Mouse (Mus musculus) forebrain, embryonic 14.5 days (tissue): ENCODE data around the gene Irf8. TPM values are rescaled to one million over a fixed set of nuclear protein-coding genes. Genes with fewer than 3 reads are reported as not detected.
A peak's percentile ranks its signal among the peaks of the same experiment; 100 is the strongest.

ENCODE experiments used
- ATAC-seq: fragments of 200-750 bp; cut with Nextera tagmentation; 2 replicates; pipeline ENCODE4 v1.8.0; 2017; ENCODE audit warnings: mild to moderate bottlenecking, moderate library complexity
- DNase-seq: peaks from one replicate; pipeline ENCODE4 v3.0.0-alpha.2; 2015; ENCODE audit warnings: low spot score
- H3K27ac ChIP-seq: fragments of 300-500 bp; sonication (generic); 2 replicates; pipeline ENCODE4 v1.5.1; 2014; ENCODE audit warnings: low read depth, mild to moderate bottlenecking, control low read depth, low read length, moderate library complexity
- H3K27me3 ChIP-seq: fragments of 300-500 bp; sonication (generic); replicated peaks from 2 replicates; pipeline ENCODE4 v1.6.1; 2014; ENCODE audit warnings: low read length, control low read depth, mixed read lengths; ENCODE audit not compliant: control insufficient read depth, insufficient read depth
- H3K36me3 ChIP-seq: fragments of 300-500 bp; sonication (generic); 2 replicates; pipeline ENCODE4 v1.6.1; 2014; ENCODE audit warnings: low read length, control low read depth; ENCODE audit not compliant: control insufficient read depth, insufficient read depth
- H3K4me1 ChIP-seq: fragments of 300-500 bp; sonication (generic); 2 replicates; pipeline ENCODE4 v1.6.1; 2014; ENCODE audit warnings: antibody characterized with exemption, low read length, control low read depth; ENCODE audit not compliant: control insufficient read depth, insufficient read depth
- H3K4me2 ChIP-seq: fragments of 300-500 bp; sonication (generic); 2 replicates; pipeline ENCODE4 v1.6.1; 2014; ENCODE audit warnings: mild to moderate bottlenecking, control low read depth, low read length
- H3K4me3 ChIP-seq: fragments of 300-500 bp; sonication (generic); 2 replicates; pipeline ENCODE4 v1.5.1; 2014; ENCODE audit warnings: low read depth, low read length, control low read depth
- H3K9ac ChIP-seq: fragments of 300-500 bp; sonication (generic); 2 replicates; pipeline ENCODE4 v1.6.1; 2014; ENCODE audit warnings: mild to moderate bottlenecking, low read length, control low read depth, moderate library complexity
- H3K9me3 ChIP-seq: fragments of 300-500 bp; sonication (generic); replicated peaks from 2 replicates; pipeline ENCODE4 v1.6.1; 2016; ENCODE audit warnings: low read length, control low read depth, mixed read lengths; ENCODE audit not compliant: control insufficient read depth
- WGBS: fragments of 180-500 bp; shearing (Covaris S2); extraction: QIAGEN DNeasy Blood & Tissue Kit; methylation state at CpG from one replicate; pipeline ENCODE4 v1.1.7; 2014; 5-methylcytosine and 5-hydroxymethylcytosine counted together
- polyA plus RNA-seq: library from polyadenylated mRNA; unstranded; fragments of >200 nt; fragmentation: Nextera tagmentation; extraction: Ambion mirVana; gene quantifications from 2 replicates; pipeline ENCODE4 v1.2.1, GENCODE M21; 2014

The Irf8 gene
- polyA plus RNA-seq = 2.0 and 4.1 TPM in 2 replicates

DNA sequence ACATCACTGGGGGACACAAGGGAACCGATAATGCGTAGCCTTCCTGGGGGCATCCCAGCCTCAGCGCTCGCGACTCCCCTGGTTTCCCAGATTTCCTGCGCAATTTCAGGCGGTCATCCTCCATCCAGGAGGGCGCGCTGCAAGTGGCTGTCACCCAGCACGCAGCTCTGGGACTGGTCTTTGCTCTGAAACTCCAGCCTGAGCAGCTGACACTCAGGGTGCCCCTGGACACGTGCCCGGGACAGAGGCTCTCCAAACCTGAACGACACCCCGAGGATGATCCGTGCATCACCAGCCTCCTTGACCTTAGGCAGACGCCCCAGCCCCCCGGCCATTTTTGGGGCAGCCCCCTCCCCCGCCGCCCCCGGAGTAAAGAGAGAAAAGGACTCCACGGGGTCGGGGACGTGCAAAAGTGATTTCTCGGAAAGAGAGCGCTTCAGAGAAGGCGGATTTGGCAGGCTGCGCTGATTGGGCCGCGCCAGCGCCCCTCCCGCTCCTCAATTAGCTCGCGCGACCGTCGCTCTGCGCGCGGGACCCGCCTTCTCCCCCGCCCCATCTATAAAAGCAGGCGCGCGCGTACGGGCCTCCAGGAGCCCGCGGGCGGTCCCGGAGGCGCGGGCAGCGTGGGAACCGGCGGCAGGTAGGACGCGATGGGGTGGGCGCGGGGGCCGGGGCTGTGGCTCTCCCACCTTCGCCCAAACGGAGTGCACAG lies at the start of gene Irf8:
Gene Irf8 (plus strand): TSS at position 589 of the 712 bp plus-strand sequence.
- peaks cover 6% of the 10 kb centered on the region for H3K4me1 ChIP-seq
- H3K4me2 ChIP-seq = peak within 1 kb of the TSS; percentile 92
- H3K4me3 ChIP-seq = peak within 1 kb of the TSS; percentile 46
- peak; percentile 95 for ATAC-seq
- no peaks in the 10 kb centered on the region for H3K9me3 ChIP-seq
- no peaks in the 10 kb centered on the region for H3K36me3 ChIP-seq
- peak within 1 kb of the TSS; percentile 61 for H3K9ac ChIP-seq
- peak; percentile 92 for DNase-seq
- no peak within 1 kb of the TSS for H3K27ac ChIP-seq
- under 1% methylated on average over 62 of the region's 62 CpGs for WGBS
- H3K27me3 ChIP-seq = peaks cover 24% of the 10 kb centered on the region

DNA sequence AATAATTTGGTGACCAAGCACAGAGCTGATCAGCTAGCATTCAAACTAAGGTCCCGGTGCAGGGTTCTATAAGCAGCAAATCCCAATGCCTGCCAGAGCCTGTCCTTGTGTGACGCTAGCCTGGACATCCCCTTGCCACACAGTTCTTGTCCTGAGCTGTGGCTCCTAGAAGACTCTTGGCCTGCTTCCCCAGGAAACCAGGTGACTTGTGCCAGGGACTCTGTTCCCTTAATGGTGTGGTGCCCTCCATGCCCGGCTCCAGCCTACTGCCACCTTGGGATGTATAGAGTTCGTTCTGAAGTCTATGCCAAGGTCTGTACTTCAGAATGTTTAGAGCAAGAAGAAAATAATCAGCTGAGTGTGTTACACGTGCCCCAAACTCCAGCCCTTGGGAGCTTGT lies 49.6 kb upstream of the Irf8 start:
- Histone ChIP-seq H3K36me3 (no peaks in the 10 kb centered on the region), H3K27ac (no peak overlapping the region), H3K9ac (no peak overlapping the region), H3K9me3 (no peaks in the 10 kb centered on the region), H3K27me3 (no peaks in the 10 kb centered on the region), H3K4me2 (no peak overlapping the region), H3K4me1 (no peaks in the 10 kb centered on the region), H3K4me3 (no peak overlapping the region)
- ATAC-seq (no peak), DNase-seq (no peak)
- 89% methylated on average over 5 of the region's 5 CpGs for WGBS

DNA sequence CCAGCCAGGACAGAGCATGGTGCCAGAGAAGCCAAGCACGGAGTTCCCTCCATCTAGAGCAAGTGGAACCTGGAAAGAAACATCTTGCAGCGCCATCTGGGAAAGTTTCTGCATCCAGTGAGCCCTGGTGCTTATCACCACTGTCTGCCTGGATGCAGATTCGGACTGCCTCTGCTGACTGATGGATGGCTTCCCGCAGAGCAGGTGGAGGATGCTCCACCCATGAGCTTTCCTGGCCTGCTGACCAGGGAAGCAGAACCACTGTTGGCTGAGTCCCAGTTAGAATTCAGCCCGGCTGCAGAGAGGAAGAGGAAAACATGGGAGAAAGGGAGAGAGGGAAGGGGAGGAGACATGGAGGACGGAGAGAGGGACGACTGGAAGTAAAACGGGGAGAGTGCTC lies 48.4 kb upstream of the Irf8 start:
- H3K9ac ChIP-seq = no peak overlapping the region
- no peak overlapping the region for H3K4me3 ChIP-seq
- WGBS = 76% methylated on average over 8 of the region's 8 CpGs
- H3K27me3 ChIP-seq = no peaks in the 10 kb centered on the region
- no peak for ATAC-seq
- H3K27ac ChIP-seq = no peak overlapping the region
- no peaks in the 10 kb centered on the region for H3K9me3 ChIP-seq
- H3K36me3 ChIP-seq = no peaks in the 10 kb centered on the region
- H3K4me2 ChIP-seq = no peak overlapping the region
- no peak for DNase-seq
- H3K4me1 ChIP-seq = no peaks in the 10 kb centered on the region

DNA sequence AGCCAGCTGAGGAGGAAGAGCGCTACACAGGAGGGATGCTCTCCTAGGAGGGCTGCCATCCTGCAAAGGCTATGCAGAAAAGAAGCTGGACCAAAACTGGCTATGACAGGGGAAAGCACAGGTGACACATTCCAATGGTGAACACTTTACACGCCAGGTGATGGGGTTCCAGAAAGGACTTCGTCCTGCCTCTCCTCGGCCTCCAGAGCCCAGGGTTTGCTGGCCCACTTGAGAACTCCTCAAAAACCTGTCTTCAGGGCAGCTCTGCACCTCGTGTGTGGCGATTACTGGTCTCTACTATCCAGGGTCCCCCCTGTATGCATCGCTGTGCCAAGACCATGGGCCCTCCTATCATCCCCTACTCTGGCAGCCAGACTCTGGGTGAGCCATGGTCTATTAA lies 47.6 kb upstream of the Irf8 start:
- Histone ChIP-seq H3K9ac (no peak overlapping the region), H3K4me3 (no peak overlapping the region), H3K27ac (no peak overlapping the region), H3K27me3 (no peaks in the 10 kb centered on the region), H3K9me3 (no peaks in the 10 kb centered on the region), H3K4me2 (no peak overlapping the region), H3K4me1 (no peaks in the 10 kb centered on the region), H3K36me3 (no peaks in the 10 kb centered on the region)
- ATAC-seq (no peak), DNase-seq (no peak)
- WGBS = 88% methylated on average over 7 of the region's 7 CpGs

DNA sequence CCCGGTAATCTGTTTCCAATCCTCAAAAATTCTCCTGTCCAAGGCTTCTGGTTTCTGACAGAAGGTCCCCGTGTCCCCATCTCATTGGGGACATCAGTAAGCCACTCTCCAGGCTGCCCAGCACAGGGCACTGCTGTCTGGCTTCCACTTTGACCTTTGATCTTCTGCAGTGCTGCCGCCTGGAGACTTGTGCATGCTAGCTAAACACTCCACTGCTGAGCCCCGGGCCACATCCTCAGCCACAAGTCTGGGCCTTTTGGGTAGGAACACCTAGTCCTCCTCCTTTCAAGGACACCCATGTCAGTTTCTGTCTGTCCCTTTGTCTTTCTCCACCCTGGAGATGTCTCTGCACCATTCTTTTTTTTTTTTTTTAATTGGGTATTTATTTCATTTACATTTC lies 43.2 kb upstream of the Irf8 start:
- Histone ChIP-seq H3K9me3 (no peaks in the 10 kb centered on the region), H3K27me3 (no peaks in the 10 kb centered on the region), H3K36me3 (no peaks in the 10 kb centered on the region), H3K4me2 (no peak overlapping the region), H3K27ac (no peak overlapping the region), H3K4me3 (no peak overlapping the region), H3K9ac (no peak overlapping the region), H3K4me1 (no peaks in the 10 kb centered on the region)
- DNase-seq (no peak), ATAC-seq (no peak)
- WGBS = 89% methylated on average over 4 of the region's 4 CpGs

DNA sequence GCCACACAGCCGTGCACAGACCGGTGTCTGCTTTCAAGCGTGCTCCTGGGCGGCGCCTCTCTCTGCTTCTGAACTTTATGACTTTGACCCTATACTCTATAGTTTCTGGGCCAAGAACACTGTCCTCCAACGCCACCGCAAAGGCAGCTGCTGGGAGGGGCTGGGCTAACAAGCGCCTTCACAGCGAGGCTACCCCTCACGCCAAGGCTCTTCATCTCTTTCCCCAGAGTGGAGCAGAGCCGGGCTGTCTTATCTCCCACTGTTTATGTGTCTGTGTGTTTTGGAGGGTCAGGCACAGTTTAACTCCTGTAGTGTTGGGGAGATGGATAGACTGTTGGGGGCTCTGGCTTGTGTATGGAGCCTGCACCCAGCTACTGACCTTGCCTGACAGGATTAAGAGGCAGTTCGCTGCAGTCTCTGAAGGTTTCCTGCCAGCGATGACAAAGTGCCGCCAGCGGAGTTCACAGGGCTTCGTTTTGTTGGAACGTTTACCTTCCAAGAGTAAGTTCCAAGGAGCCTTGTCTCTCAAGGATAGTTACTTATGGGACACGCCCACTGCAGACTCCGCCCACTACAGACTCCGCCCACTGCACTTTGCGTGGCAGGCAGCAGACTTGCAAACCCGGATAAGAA lies 42.2 kb upstream of the Irf8 start:
- Histone ChIP-seq H3K9me3 (no peaks in the 10 kb centered on the region), H3K4me1 (no peaks in the 10 kb centered on the region), H3K4me2 (no peak overlapping the region), H3K36me3 (no peaks in the 10 kb centered on the region), H3K27ac (no peak overlapping the region), H3K9ac (no peak overlapping the region), H3K4me3 (no peak overlapping the region), H3K27me3 (no peaks in the 10 kb centered on the region)
- WGBS = 59% methylated on average over 22 of the region's 22 CpGs
- no peak for ATAC-seq
- DNase-seq = no peak

DNA sequence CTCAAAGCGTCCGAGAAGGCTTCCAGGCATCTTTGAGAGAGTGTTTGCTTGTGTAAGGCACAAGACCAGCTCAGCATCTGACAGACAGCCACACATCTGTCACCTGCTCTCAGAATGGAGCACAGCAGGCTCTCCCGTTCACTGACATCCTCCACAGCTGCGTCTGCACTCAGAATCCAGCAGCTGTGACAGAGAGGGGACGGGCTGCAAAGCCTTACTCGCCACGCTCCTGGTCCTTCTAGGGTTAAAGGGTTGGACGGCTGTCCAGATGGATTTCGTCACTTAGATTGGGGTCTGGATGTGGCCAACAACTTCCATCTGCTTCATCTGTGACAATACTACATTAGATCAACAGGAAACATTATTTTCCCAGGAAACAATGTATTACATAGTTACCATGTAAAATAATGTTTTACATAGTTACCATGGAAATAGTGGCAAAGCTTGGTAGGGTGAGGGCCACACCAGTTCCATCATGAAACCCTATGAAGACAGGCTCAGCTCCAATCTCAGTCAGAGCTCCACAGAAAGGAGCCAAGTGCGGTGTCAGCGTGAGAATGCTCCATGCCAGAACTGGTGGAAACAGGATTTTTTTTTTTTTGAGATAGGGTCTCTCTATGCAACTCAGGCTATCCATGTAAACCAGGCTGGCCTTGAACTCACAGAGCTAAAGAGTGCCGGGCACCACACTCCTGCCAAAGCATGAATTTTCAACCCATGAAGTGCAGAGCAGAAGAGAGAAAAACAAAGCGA lies 39.6 kb upstream of the Irf8 start:
- H3K4me1 ChIP-seq = no peaks in the 10 kb centered on the region
- ATAC-seq (no peak), DNase-seq (peak; percentile 24)
- no peaks in the 10 kb centered on the region for H3K9me3 ChIP-seq
- no peaks in the 10 kb centered on the region for H3K36me3 ChIP-seq
- WGBS = 68% methylated on average over 13 of the region's 13 CpGs
- no peak overlapping the region for H3K4me2 ChIP-seq
- no peak overlapping the region for H3K9ac ChIP-seq
- H3K4me3 ChIP-seq = no peak overlapping the region
- H3K27me3 ChIP-seq = no peaks in the 10 kb centered on the region
- H3K27ac ChIP-seq = no peak overlapping the region

DNA sequence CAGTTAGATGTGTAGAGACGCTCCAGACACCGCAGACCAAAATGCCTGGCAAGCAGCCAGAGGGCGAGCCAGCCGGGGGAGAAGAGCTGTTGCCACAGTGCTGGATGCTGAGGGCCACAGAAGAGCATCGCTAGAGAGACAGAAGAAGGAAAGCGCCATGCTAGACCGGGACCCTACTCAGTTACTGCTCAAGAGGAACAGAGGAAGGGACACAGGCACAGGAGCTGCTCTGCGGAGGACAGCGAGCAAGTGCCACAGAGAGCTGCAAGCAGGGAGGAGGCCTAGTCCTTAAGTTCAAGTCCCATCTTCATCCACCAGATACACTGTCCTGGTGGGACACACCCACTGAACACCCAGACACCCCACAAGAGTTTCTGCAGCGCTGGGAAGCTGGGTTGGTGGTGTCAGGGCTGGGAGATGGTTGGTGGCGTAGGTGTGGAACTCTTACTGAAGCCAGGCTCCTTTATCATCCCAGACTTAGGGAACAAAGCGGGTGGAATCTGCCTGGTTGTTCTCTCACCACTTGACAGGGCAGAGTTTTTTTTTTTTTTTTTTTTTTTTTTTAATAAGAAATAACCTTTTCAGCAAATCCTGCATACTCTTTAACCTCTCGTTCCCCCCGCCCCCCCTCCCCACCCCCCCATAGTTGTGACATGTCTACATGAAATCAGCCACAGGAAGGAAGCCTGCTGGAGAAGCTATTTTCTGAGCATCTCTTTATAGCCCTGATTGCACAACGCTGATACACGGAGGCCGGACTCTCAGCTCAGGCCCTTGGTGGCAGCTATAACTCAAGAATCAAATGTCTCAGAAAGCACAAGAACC lies 38.8 kb upstream of the Irf8 start:
- Histone ChIP-seq H3K4me3 (no peak overlapping the region), H3K9ac (no peak overlapping the region), H3K9me3 (no peaks in the 10 kb centered on the region), H3K36me3 (no peaks in the 10 kb centered on the region), H3K4me2 (no peak overlapping the region), H3K27ac (no peak overlapping the region), H3K4me1 (no peaks in the 10 kb centered on the region), H3K27me3 (no peaks in the 10 kb centered on the region)
- ATAC-seq (no peak), DNase-seq (no peak)
- WGBS = 78% methylated on average over 17 of the region's 17 CpGs
